Mouse (Mus musculus) embryonic fibroblast, embryonic 13.5 days (primary cell): ENCODE results near the gene Ccin.

Experiments used
- CTCF ChIP-seq: IDR thresholded peaks from 2 replicates; pipeline ENCODE4 v1.5.1; 2011; ENCODE audit warnings: mild to moderate bottlenecking, control low read depth, low read length, moderate library complexity, borderline replicate concordance; ENCODE audit not compliant: insufficient read depth
- POLR2A ChIP-seq: IDR thresholded peaks from 2 replicates; pipeline ENCODE4 v1.6.1; 2011; ENCODE audit warnings: low read depth, mild to moderate bottlenecking, control low read depth, low read length, moderate library complexity

- TF ChIP-seq CTCF (no peak), POLR2A (0 out of 2 replicates have a peak, but pooled peaks have one; percentile 3)
Measured at GRCm38 (mm10) chr4:44013391-44014070, 30.2 kb downstream of the Ccin start.
